Mouse (Mus musculus): ENCODE results near the gene Map4k3. TPM values are rescaled to one million over a fixed set of nuclear protein-coding genes. Genes with fewer than 3 reads are reported as not detected.

Gene Map4k3
- total RNA-seq, 2 experiments from 2014 or later, result 38.1 to 48.9 TPM

Other genes with a start within 250 kb of the Map4k3 start
- gene Sos1, start 248.0 kb downstream of the Map4k3 start, total RNA-seq (2021), result 10 to 100 TPM; 20.1 to 24.1 TPM
- under 1 TPM; 0.09 to 0.15 TPM for gene Cdkl4, start 150.7 kb downstream of the Map4k3 start, total RNA-seq (2021)
- gene Tmem178, start 216.1 kb upstream of the Map4k3 start, total RNA-seq (2021), result 1 to 10 TPM; 4.4 to 4.9 TPM